Mouse (Mus musculus) forebrain, embryonic 11.5 days (tissue): Measurements from ENCODE around the gene Prdx6. TPM values are rescaled to one million over a fixed set of nuclear protein-coding genes. Genes with fewer than 3 reads are reported as not detected.
A peak's percentile ranks its signal among the peaks of the same experiment; 100 is the strongest.

Source experiments
- ATAC-seq: fragments of 200-750 bp; cut with Nextera tagmentation; replicated peaks from 2 replicates; pipeline ENCODE4 v1.8.0; 2017; ENCODE audit warnings: moderate TSS enrichment; ENCODE audit not compliant: low FRiP score
- DNase-seq: peaks from one replicate; pipeline ENCODE4 v3.0.0-alpha.2; 2017; ENCODE audit warnings: low spot score
- H3K27ac ChIP-seq: fragments of 300-500 bp; sonication (generic); 2 replicates; pipeline ENCODE4 v1.5.1; 2014; ENCODE audit warnings: low read depth, low read length
- H3K27me3 ChIP-seq: fragments of 300-500 bp; sonication (generic); 2 replicates; pipeline ENCODE4 v1.6.1; 2014; ENCODE audit warnings: mild to moderate bottlenecking, low read length, mixed read lengths; ENCODE audit not compliant: control insufficient read depth, insufficient read depth
- H3K36me3 ChIP-seq: fragments of 300-500 bp; sonication (generic); 2 replicates; pipeline ENCODE4 v1.6.1; 2014; ENCODE audit warnings: mild to moderate bottlenecking, low read length, moderate library complexity, mixed read lengths; ENCODE audit not compliant: control insufficient read depth, insufficient read depth
- H3K4me1 ChIP-seq: fragments of 300-500 bp; sonication (generic); replicated peaks from 2 replicates; pipeline ENCODE4 v1.6.1; 2014; ENCODE audit warnings: low read length, mixed read lengths; ENCODE audit not compliant: control insufficient read depth, insufficient read depth
- H3K4me2 ChIP-seq: fragments of 300-500 bp; sonication (generic); 2 replicates; pipeline ENCODE4 v1.6.1; 2014; ENCODE audit warnings: low read depth, mild to moderate bottlenecking, low read length, moderate library complexity, mixed read lengths; ENCODE audit not compliant: severe bottlenecking
- H3K4me3 ChIP-seq: fragments of 300-500 bp; sonication (generic); 2 replicates; pipeline ENCODE4 v1.5.1; 2014; ENCODE audit warnings: low read depth, low read length
- H3K9ac ChIP-seq: fragments of 300-500 bp; sonication (generic); 2 replicates; pipeline ENCODE4 v1.6.1; 2014; ENCODE audit warnings: low read length
- H3K9me3 ChIP-seq: fragments of 300-500 bp; sonication (generic); 2 replicates; pipeline ENCODE4 v1.6.1; 2016; ENCODE audit warnings: low read length, mixed read lengths; ENCODE audit not compliant: control insufficient read depth
- WGBS: fragments of 180-500 bp; shearing (Covaris S2); extraction: QIAGEN DNeasy Blood & Tissue Kit; methylation state at CpG from one replicate; pipeline ENCODE4 v1.1.7; 2014; 5-methylcytosine and 5-hydroxymethylcytosine counted together
- polyA plus RNA-seq: library from polyadenylated mRNA; unstranded; fragments of >200 nt; fragmentation: Nextera tagmentation; extraction: Ambion mirVana; gene quantifications from 2 replicates; pipeline ENCODE4 v1.2.1, GENCODE M21; 2014

Gene Prdx6
- polyA plus RNA-seq, 1 experiment from 2014 or later, result 443 TPM

- no peak for DNase-seq
- H3K4me2 ChIP-seq, result 0 out of 2 replicates have a peak overlapping the region, but pooled peaks have one; percentile 6
- peaks cover 3% of the 10 kb centered on the region; the same call in 1 of the 2 replicates for H3K36me3 ChIP-seq
- H3K27me3 ChIP-seq, result no peaks in the 10 kb centered on the region
- ATAC-seq, result no peak
- 0 out of 2 replicates have a peak, but pooled peaks cover 4% of the 10 kb centered on the region for H3K4me1 ChIP-seq
- H3K27ac ChIP-seq, result no peak overlapping the region
- no peak overlapping the region for H3K9ac ChIP-seq
- WGBS, result 86% methylated on average over 11 of the region's 11 CpGs
- H3K4me3 ChIP-seq, result no peak overlapping the region
- no peaks in the 10 kb centered on the region for H3K9me3 ChIP-seq
Observed at GRCm38 (mm10) chr1:161247643-161248580, 3.1 kb downstream of the Prdx6 start.

GRCm38 (mm10) chr1:161247176-161247575 is 3.8 kb downstream of the Prdx6 start:
- no peaks in the 10 kb centered on the region for H3K27me3 ChIP-seq
- WGBS, result 85% methylated on average over 3 of the region's 3 CpGs
- 0 out of 2 replicates have a peak, but pooled peaks cover 4% of the 10 kb centered on the region for H3K4me1 ChIP-seq
- H3K27ac ChIP-seq, result no peak overlapping the region
- DNase-seq (no peak), ATAC-seq (no peak)
- H3K9me3 ChIP-seq, result no peaks in the 10 kb centered on the region
- H3K4me3 ChIP-seq, result no peak overlapping the region
- H3K36me3 ChIP-seq, result peaks cover 3% of the 10 kb centered on the region
- H3K4me2 ChIP-seq, result no peak overlapping the region
- no peak overlapping the region for H3K9ac ChIP-seq

GRCm38 (mm10) chr1:161237750-161238149 is 13.3 kb downstream of the Prdx6 start:
- Histone ChIP-seq H3K4me3 (no peak overlapping the region), H3K27me3 (no peaks in the 10 kb centered on the region), H3K9me3 (no peaks in the 10 kb centered on the region), H3K36me3 (peaks cover 3% of the 10 kb centered on the region), H3K4me1 (no peaks in the 10 kb centered on the region), H3K4me2 (no peak overlapping the region), H3K9ac (no peak overlapping the region), H3K27ac (no peak overlapping the region)
- DNase-seq (no peak), ATAC-seq (no peak)
- over 99% methylated on average over 4 of the region's 4 CpGs for WGBS

GRCm38 (mm10) chr1:161237339-161237738 is 13.7 kb downstream of the Prdx6 start:
- no peak overlapping the region for H3K4me2 ChIP-seq
- DNase-seq (no peak), ATAC-seq (no peak)
- no peak overlapping the region for H3K9ac ChIP-seq
- no peaks in the 10 kb centered on the region for H3K4me1 ChIP-seq
- no peaks in the 10 kb centered on the region for H3K27me3 ChIP-seq
- no peaks in the 10 kb centered on the region for H3K9me3 ChIP-seq
- no peak overlapping the region for H3K4me3 ChIP-seq
- no peak overlapping the region for H3K27ac ChIP-seq
- WGBS, result 97% methylated on average over 7 of the region's 7 CpGs
- peaks cover 3% of the 10 kb centered on the region for H3K36me3 ChIP-seq

GRCm38 (mm10) chr1:161233226-161233839 is 17.7 kb downstream of the Prdx6 start:
- Histone ChIP-seq H3K9me3 (no peaks in the 10 kb centered on the region), H3K27me3 (no peaks in the 10 kb centered on the region), H3K9ac (no peak overlapping the region), H3K36me3 (no peaks in the 10 kb centered on the region), H3K4me3 (no peak overlapping the region), H3K27ac (no peak overlapping the region), H3K4me1 (no peaks in the 10 kb centered on the region), H3K4me2 (no peak overlapping the region)
- ATAC-seq, result no peak
- no peak for DNase-seq
- 93% methylated on average over 13 of the region's 13 CpGs for WGBS

GRCm38 (mm10) chr1:161232181-161232580 is 18.8 kb downstream of the Prdx6 start:
- 93% methylated on average over 5 of the region's 5 CpGs for WGBS
- H3K27me3 ChIP-seq, result no peaks in the 10 kb centered on the region

GRCm38 (mm10) chr1:161224837-161225236 is 26.2 kb downstream of the Prdx6 start:
- Histone ChIP-seq H3K4me1 (no peaks in the 10 kb centered on the region), H3K9me3 (no peaks in the 10 kb centered on the region), H3K9ac (no peak overlapping the region), H3K4me3 (no peak overlapping the region), H3K27ac (no peak overlapping the region), H3K27me3 (no peaks in the 10 kb centered on the region), H3K36me3 (no peaks in the 10 kb centered on the region), H3K4me2 (no peak overlapping the region)
- 70% methylated on average over 5 of the region's 5 CpGs for WGBS
- no peak for ATAC-seq
- DNase-seq, result no peak

More at GRCm38 (mm10) chr1:161232181-161232580, 18.8 kb downstream of the Prdx6 start:
- Histone ChIP-seq H3K9ac (no peak overlapping the region), H3K36me3 (no peaks in the 10 kb centered on the region), H3K27ac (no peak overlapping the region), H3K4me1 (no peaks in the 10 kb centered on the region), H3K9me3 (no peaks in the 10 kb centered on the region), H3K4me3 (no peak overlapping the region), H3K4me2 (no peak overlapping the region)
- no peak for ATAC-seq
- no peak for DNase-seq

- no peak overlapping the region for H3K4me3 ChIP-seq
- H3K4me2 ChIP-seq, result no peak overlapping the region
- DNase-seq (no peak), ATAC-seq (no peak)
- H3K4me1 ChIP-seq, result no peaks in the 10 kb centered on the region
- no peaks in the 10 kb centered on the region for H3K9me3 ChIP-seq
- WGBS, result 74% methylated on average over 3 of the region's 3 CpGs
- H3K36me3 ChIP-seq, result no peaks in the 10 kb centered on the region
- H3K27ac ChIP-seq, result no peak overlapping the region
- H3K27me3 ChIP-seq, result no peaks in the 10 kb centered on the region
- no peak overlapping the region for H3K9ac ChIP-seq
Observed at GRCm38 (mm10) chr1:161219816-161220215, 31.2 kb downstream of the Prdx6 start.
